Mouse (Mus musculus) forebrain, embryonic 11.5 days (tissue): Measurements from ENCODE around the gene Smim9. TPM values are rescaled to one million over a fixed set of nuclear protein-coding genes. Genes with fewer than 3 reads are reported as not detected.

ENCODE experiments used
- ATAC-seq: fragments of 200-750 bp; cut with Nextera tagmentation; replicated peaks from 2 replicates; pipeline ENCODE4 v1.8.0; 2017; ENCODE audit warnings: moderate TSS enrichment; ENCODE audit not compliant: low FRiP score
- DNase-seq: peaks from one replicate; pipeline ENCODE4 v3.0.0-alpha.2; 2017; ENCODE audit warnings: low spot score
- H3K27ac ChIP-seq: fragments of 300-500 bp; sonication (generic); 2 replicates; pipeline ENCODE4 v1.5.1; 2014; ENCODE audit warnings: low read depth, low read length
- H3K27me3 ChIP-seq: fragments of 300-500 bp; sonication (generic); 2 replicates; pipeline ENCODE4 v1.6.1; 2014; ENCODE audit warnings: mild to moderate bottlenecking, low read length, mixed read lengths; ENCODE audit not compliant: control insufficient read depth, insufficient read depth
- H3K36me3 ChIP-seq: fragments of 300-500 bp; sonication (generic); 2 replicates; pipeline ENCODE4 v1.6.1; 2014; ENCODE audit warnings: mild to moderate bottlenecking, low read length, moderate library complexity, mixed read lengths; ENCODE audit not compliant: control insufficient read depth, insufficient read depth
- H3K4me1 ChIP-seq: fragments of 300-500 bp; sonication (generic); replicated peaks from 2 replicates; pipeline ENCODE4 v1.6.1; 2014; ENCODE audit warnings: low read length, mixed read lengths; ENCODE audit not compliant: control insufficient read depth, insufficient read depth
- H3K4me2 ChIP-seq: fragments of 300-500 bp; sonication (generic); 2 replicates; pipeline ENCODE4 v1.6.1; 2014; ENCODE audit warnings: low read depth, mild to moderate bottlenecking, low read length, moderate library complexity, mixed read lengths; ENCODE audit not compliant: severe bottlenecking
- H3K4me3 ChIP-seq: fragments of 300-500 bp; sonication (generic); 2 replicates; pipeline ENCODE4 v1.5.1; 2014; ENCODE audit warnings: low read depth, low read length
- H3K9ac ChIP-seq: fragments of 300-500 bp; sonication (generic); 2 replicates; pipeline ENCODE4 v1.6.1; 2014; ENCODE audit warnings: low read length
- H3K9me3 ChIP-seq: fragments of 300-500 bp; sonication (generic); 2 replicates; pipeline ENCODE4 v1.6.1; 2016; ENCODE audit warnings: low read length, mixed read lengths; ENCODE audit not compliant: control insufficient read depth
- WGBS: fragments of 180-500 bp; shearing (Covaris S2); extraction: QIAGEN DNeasy Blood & Tissue Kit; methylation state at CpG from one replicate; pipeline ENCODE4 v1.1.7; 2014; 5-methylcytosine and 5-hydroxymethylcytosine counted together
- polyA plus RNA-seq: library from polyadenylated mRNA; unstranded; fragments of >200 nt; fragmentation: Nextera tagmentation; extraction: Ambion mirVana; gene quantifications from 2 replicates; pipeline ENCODE4 v1.2.1, GENCODE M21; 2014

Smim9 gene
- polyA plus RNA-seq, 1 experiment from 2014 or later, result not detected

GRCm38 (mm10) chrX:75096163-75096770, 67.3 kb downstream of the Smim9 start:
- Histone ChIP-seq H3K4me1 (no peaks in the 10 kb centered on the region), H3K9ac (peak overlapping the region; percentile 68), H3K27me3 (no peaks in the 10 kb centered on the region), H3K4me2 (peak overlapping the region; percentile 52), H3K9me3 (no peaks in the 10 kb centered on the region), H3K36me3 (no peaks in the 10 kb centered on the region), H3K27ac (no peak overlapping the region), H3K4me3 (peak overlapping the region; percentile 54)
- DNase-seq (no peak), ATAC-seq (peak; percentile 35; the same call in 1 of the 2 replicates)
- 20% methylated on average over 23 of the region's 23 CpGs for WGBS

Other genes with a start within 250 kb of the Smim9 start
- 1.1 and 1.2 TPM in 2 replicates for gene Gab3, start 78.3 kb downstream of the Smim9 start, polyA plus RNA-seq
- 163 and 177 TPM in 2 replicates for gene Dkc1, start 67.9 kb downstream of the Smim9 start, polyA plus RNA-seq
- gene Mpp1, start 32.8 kb downstream of the Smim9 start, polyA plus RNA-seq, result 20.7 and 21.9 TPM in 2 replicates
- 34.0 and 38.1 TPM in 2 replicates for gene Fundc2, start 218.6 kb upstream of the Smim9 start, polyA plus RNA-seq
- gene F8, start 218.8 kb upstream of the Smim9 start, polyA plus RNA-seq, result 0.41 and 1.6 TPM in 2 replicates